Mouse (Mus musculus) intestine, postnatal 0 days (tissue): ENCODE measurements around the gene Vnn1. TPM values are rescaled to one million over a fixed set of nuclear protein-coding genes. Genes with fewer than 3 reads are reported as not detected.

ENCODE experiments used
- ATAC-seq: fragments of 200-750 bp; cut with Nextera tagmentation; 2 replicates; pipeline ENCODE4 v1.8.0; 2017; ENCODE audit warnings: mild to moderate bottlenecking, moderate TSS enrichment, moderate library complexity
- H3K27ac ChIP-seq: fragments of 300-500 bp; sonication (generic); 2 replicates; pipeline ENCODE4 v1.5.1; 2014; ENCODE audit warnings: mild to moderate bottlenecking, low read depth, low read length, moderate library complexity
- H3K27me3 ChIP-seq: fragments of 300-500 bp; sonication (generic); replicated peaks from 2 replicates; pipeline ENCODE4 v1.6.1; 2014; ENCODE audit warnings: low read length, mixed read lengths; ENCODE audit not compliant: control insufficient read depth, insufficient read depth
- H3K36me3 ChIP-seq: fragments of 300-500 bp; sonication (generic); 2 replicates; pipeline ENCODE4 v1.6.1; 2014; ENCODE audit warnings: mild to moderate bottlenecking, moderate library complexity; ENCODE audit not compliant: control insufficient read depth, insufficient read depth
- H3K4me1 ChIP-seq: fragments of 300-500 bp; sonication (generic); replicated peaks from 2 replicates; pipeline ENCODE4 v1.6.1; 2014; ENCODE audit warnings: antibody characterized with exemption, low read length, mixed read lengths; ENCODE audit not compliant: control insufficient read depth, insufficient read depth
- H3K4me2 ChIP-seq: fragments of 300-500 bp; sonication (generic); replicated peaks from 2 replicates; pipeline ENCODE4 v1.6.1; 2014; ENCODE audit warnings: low read depth, mild to moderate bottlenecking, moderate library complexity
- H3K4me3 ChIP-seq: fragments of 300-500 bp; sonication (generic); 2 replicates; pipeline ENCODE4 v1.5.1; 2014; ENCODE audit warnings: low read depth, low read length
- H3K9ac ChIP-seq: fragments of 300-500 bp; sonication (generic); 2 replicates; pipeline ENCODE4 v1.6.1; 2014; ENCODE audit warnings: mild to moderate bottlenecking, low read depth, low read length
- H3K9me3 ChIP-seq: fragments of 300-500 bp; sonication (generic); 2 replicates; pipeline ENCODE4 v1.6.1; 2016; ENCODE audit warnings: mixed run types; ENCODE audit not compliant: control insufficient read depth
- CTCF ChIP-seq: sonication (generic); IDR thresholded peaks from 2 replicates; pipeline ENCODE4 v1.5.1; 2016; ENCODE audit warnings: low read depth, mild to moderate bottlenecking, control low read depth, antibody characterized with exemption, moderate library complexity
- WGBS: fragments of 180-500 bp; shearing (Covaris S2); extraction: QIAGEN DNeasy Blood & Tissue Kit; methylation state at CpG from one replicate; pipeline ENCODE4 v1.1.7; 2014; 5-methylcytosine and 5-hydroxymethylcytosine counted together
- polyA plus RNA-seq: library from polyadenylated mRNA; unstranded; fragments of >200 nt; fragmentation: Nextera tagmentation; extraction: Ambion mirVana; gene quantifications from 2 replicates; pipeline ENCODE4 v1.2.1, GENCODE M21; 2015

The Vnn1 gene
- polyA plus RNA-seq, 1 experiment from 2014 or later: 7.4 TPM

DNA sequence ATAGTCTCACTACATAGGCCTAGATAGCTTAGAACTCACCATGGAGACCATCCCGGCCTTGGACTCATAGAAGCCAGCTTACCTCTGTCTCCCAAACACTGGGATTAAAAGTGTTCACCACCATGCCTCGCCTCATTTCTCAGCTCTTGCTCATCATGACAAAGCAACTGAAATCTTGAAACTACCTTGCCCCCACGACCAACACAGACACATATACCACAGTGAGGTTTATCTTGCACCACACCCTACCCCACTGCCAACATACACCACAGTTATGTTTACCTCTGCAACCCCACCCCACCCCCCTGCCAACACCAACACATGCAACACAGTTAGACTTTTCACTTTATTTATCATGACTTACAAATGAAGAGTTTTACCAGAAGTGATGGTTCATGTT is 8.4 kb upstream of the Vnn1 start:
- no peak overlapping the region for H3K4me3 ChIP-seq
- H3K4me1 ChIP-seq: no peaks in the 10 kb centered on the region
- no peaks in the 10 kb centered on the region for H3K36me3 ChIP-seq
- no peak overlapping the region for H3K27ac ChIP-seq
- no peak overlapping the region for H3K9ac ChIP-seq
- no peak for TF ChIP-seq CTCF
- no peak overlapping the region for H3K4me2 ChIP-seq
- no peak for ATAC-seq
- no peaks in the 10 kb centered on the region for H3K27me3 ChIP-seq
- 70% methylated on average over 3 of the region's 3 CpGs for WGBS
- no peaks in the 10 kb centered on the region for H3K9me3 ChIP-seq

GRCm38 (mm10) chr10:23892987-23893386 is 1.5 kb upstream of the Vnn1 start:
- H3K4me3 ChIP-seq: no peak overlapping the region
- WGBS: 78% methylated on average over 1 of the region's 1 CpGs
- no peak overlapping the region for H3K4me2 ChIP-seq
- no peaks in the 10 kb centered on the region for H3K36me3 ChIP-seq
- H3K9me3 ChIP-seq: no peaks in the 10 kb centered on the region
- H3K9ac ChIP-seq: no peak overlapping the region
- H3K4me1 ChIP-seq: no peaks in the 10 kb centered on the region
- no peak for TF ChIP-seq CTCF
- no peaks in the 10 kb centered on the region for H3K27me3 ChIP-seq
- ATAC-seq: no peak
- H3K27ac ChIP-seq: no peak overlapping the region

- no peak for TF ChIP-seq CTCF
- Histone ChIP-seq H3K9me3 (no peaks in the 10 kb centered on the region), H3K27me3 (no peaks in the 10 kb centered on the region), H3K4me2 (peak overlapping the region; percentile 72; the same call in 1 of the 2 replicates), H3K27ac (no peak overlapping the region), H3K4me1 (no peaks in the 10 kb centered on the region), H3K4me3 (no peak overlapping the region), H3K9ac (no peak overlapping the region), H3K36me3 (no peaks in the 10 kb centered on the region)
- WGBS: 70% methylated on average over 7 of the region's 7 CpGs
- ATAC-seq: no peak
Measured at GRCm38 (mm10) chr10:23895376-23895775, 888 bp downstream of the Vnn1 start.

DNA sequence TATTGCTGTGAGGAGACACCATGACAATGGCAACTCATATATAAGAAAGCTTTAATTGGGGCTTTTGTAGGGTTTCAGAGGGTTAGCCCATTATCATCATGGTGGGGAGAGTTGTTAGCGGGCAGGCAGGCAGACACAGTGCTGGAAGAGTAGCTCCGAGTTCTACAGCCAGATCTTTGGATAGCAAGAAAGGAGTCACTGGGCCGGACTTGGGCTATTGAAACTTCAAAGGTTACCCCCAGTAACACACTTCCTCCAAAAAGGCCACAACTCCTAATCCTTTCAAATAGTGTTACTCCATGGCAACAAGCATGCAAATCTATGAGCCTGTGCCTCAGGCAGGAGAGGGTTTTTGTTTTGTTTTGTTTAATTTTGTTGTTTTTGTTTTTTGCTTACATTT is 6.6 kb downstream of the Vnn1 start:
- ATAC-seq: no peak
- WGBS: 93% methylated on average over 3 of the region's 3 CpGs

GRCm38 (mm10) chr10:23905661-23906060 is 11.2 kb downstream of the Vnn1 start:
- Histone ChIP-seq H3K4me3 (no peak overlapping the region), H3K4me1 (no peaks in the 10 kb centered on the region), H3K9me3 (no peaks in the 10 kb centered on the region), H3K4me2 (no peak overlapping the region), H3K9ac (no peak overlapping the region), H3K27me3 (no peaks in the 10 kb centered on the region), H3K36me3 (no peaks in the 10 kb centered on the region), H3K27ac (no peak overlapping the region)
- no peak for ATAC-seq
- no peak for TF ChIP-seq CTCF
- WGBS: 81% methylated on average over 1 of the region's 1 CpGs

More for the DNA sequence above, 6.6 kb downstream of the Vnn1 start:
- no peaks in the 10 kb centered on the region for H3K27me3 ChIP-seq
- no peak overlapping the region for H3K9ac ChIP-seq
- H3K36me3 ChIP-seq: no peaks in the 10 kb centered on the region
- H3K4me2 ChIP-seq: no peak overlapping the region
- no peaks in the 10 kb centered on the region for H3K4me1 ChIP-seq
- no peak overlapping the region for H3K27ac ChIP-seq
- no peak overlapping the region for H3K4me3 ChIP-seq
- H3K9me3 ChIP-seq: no peaks in the 10 kb centered on the region
- TF ChIP-seq CTCF: no peak

GRCm38 (mm10) chr10:23920056-23920455 is 25.6 kb downstream of the Vnn1 start, which contains the start of gene Taar1:
Gene Taar1 (plus strand): TSS chr10:23920356.
- TF ChIP-seq CTCF: no peak
- Histone ChIP-seq H3K9ac (no peak within 1 kb of the TSS), H3K4me1 (no peaks in the 10 kb centered on the region), H3K4me2 (no peak within 1 kb of the TSS), H3K36me3 (no peaks in the 10 kb centered on the region), H3K27me3 (no peaks in the 10 kb centered on the region), H3K9me3 (no peaks in the 10 kb centered on the region), H3K4me3 (no peak within 1 kb of the TSS), H3K27ac (no peak within 1 kb of the TSS)
- WGBS: 88% methylated on average over 4 of the region's 4 CpGs
- ATAC-seq: no peak

GRCm38 (mm10) chr10:23922468-23922867 is 28.0 kb downstream of the Vnn1 start:
- H3K9me3 ChIP-seq: no peaks in the 10 kb centered on the region
- H3K4me1 ChIP-seq: no peaks in the 10 kb centered on the region
- no peak overlapping the region for H3K9ac ChIP-seq
- H3K27me3 ChIP-seq: no peaks in the 10 kb centered on the region
- 35% methylated on average over 3 of the region's 3 CpGs for WGBS
- no peak overlapping the region for H3K27ac ChIP-seq
- no peaks in the 10 kb centered on the region for H3K36me3 ChIP-seq
- no peak overlapping the region for H3K4me3 ChIP-seq
- no peak for ATAC-seq
- H3K4me2 ChIP-seq: no peak overlapping the region
- TF ChIP-seq CTCF: no peak
